Mouse (Mus musculus) megakaryocyte, adult 5-6 weeks (primary cell): ENCODE measurements around the gene Gak. TPM values are rescaled to one million over a fixed set of nuclear protein-coding genes. Genes with fewer than 3 reads are reported as not detected.
A peak's percentile ranks its signal among the peaks of the same experiment; 100 is the strongest.

Experiments used
- ATAC-seq: 2 replicates; pipeline ENCODE4 v1.8.0; 2016; ENCODE audit warnings: mild to moderate bottlenecking, inconsistent platforms; ENCODE audit not compliant: poor library complexity, severe bottlenecking
- total RNA-seq, 2 experiments: library from RNA; stranded (forward) in 1 of 2; stranded (reverse) in 1 of 2; fragments of 153-499, 151-499 nt in 1 of 2; fragments of 221-1000, 200-1000 nt in 1 of 2; gene quantifications; 2 replicates each; pipeline versions ENCODE4 v1.2.3 to v1.2.4; 2015 to 2017

Gak gene
- total RNA-seq (2015) = 78.9 and 80.8 TPM in 2 replicates
- 110 and 120 TPM in 2 replicates for total RNA-seq (2017)

DNA sequence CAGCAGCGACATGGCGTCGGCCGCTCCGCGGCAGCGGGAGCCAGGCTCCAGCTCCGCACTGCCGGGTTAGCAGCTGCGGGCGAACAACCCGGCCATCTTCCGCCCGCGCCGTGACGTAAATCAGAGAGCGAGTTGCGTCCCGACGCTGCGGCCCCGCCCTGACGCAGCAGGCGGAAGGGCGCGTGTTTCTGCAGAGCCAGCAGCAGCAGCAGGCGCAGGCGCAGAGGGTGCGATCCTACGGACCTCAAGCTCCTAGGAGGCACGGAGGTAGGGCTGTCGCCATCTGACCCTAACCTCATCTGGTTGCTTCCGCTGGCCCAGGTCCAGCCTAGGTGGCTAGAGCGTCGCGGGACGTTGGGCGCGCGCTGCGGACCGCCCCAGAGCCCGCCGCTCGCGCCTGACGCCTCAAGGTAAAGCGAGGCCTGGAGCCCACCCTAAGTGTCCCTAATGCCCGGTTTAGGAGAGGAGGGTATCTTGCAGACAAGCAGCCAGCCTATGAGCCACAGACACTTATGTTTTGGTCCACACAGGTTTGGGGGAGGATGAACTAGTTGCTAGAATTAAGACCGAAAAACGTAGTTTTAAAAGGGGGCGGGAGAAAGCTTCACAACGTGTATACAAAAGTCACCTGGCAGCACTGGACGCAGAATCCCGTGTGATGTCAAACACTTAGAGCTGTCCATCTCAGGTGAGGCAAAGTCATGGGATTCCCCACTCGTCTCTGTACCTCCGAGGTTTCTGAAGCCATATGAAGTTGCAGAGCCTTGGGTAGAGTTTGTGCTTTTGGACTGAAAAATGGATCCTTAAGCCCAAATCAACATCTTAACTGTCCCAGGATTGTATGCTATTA lies at the start of gene Gak, which contains the start of gene Tmem175:
Gene Gak (minus strand): TSS at position 122 of the 850 bp plus-strand sequence.
Gene Tmem175 (plus strand): TSS at position 137 of the 850 bp plus-strand sequence.
- peak; percentile 93 for ATAC-seq

DNA sequence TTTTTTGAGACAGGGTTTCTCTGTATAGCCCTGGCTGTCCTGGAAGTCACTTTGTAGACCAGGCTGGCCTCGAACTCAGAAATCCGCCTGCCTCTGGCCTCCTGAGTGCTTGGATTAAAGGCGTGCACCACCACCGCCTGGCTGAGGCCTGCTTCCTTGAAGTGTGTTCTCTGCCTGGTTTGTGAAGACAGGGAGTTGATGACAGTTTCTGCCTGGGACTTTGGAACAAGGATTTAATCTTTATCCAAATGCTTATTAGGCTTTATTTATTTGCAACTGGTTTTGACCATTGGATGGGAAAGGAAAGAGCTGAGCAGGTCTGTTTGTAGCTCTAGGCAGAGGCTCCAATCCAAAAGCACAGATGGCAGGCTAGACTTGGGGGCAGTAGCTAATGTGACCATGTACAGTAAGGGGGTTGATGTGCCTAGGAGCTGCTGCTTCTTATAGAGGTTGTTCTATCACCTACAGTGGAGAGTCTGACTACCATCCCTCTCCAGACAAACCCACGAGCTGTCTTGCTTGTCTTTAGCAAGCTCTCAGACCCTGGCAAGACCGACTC lies 48.8 kb upstream of the Gak start:
- no peak for ATAC-seq

DNA sequence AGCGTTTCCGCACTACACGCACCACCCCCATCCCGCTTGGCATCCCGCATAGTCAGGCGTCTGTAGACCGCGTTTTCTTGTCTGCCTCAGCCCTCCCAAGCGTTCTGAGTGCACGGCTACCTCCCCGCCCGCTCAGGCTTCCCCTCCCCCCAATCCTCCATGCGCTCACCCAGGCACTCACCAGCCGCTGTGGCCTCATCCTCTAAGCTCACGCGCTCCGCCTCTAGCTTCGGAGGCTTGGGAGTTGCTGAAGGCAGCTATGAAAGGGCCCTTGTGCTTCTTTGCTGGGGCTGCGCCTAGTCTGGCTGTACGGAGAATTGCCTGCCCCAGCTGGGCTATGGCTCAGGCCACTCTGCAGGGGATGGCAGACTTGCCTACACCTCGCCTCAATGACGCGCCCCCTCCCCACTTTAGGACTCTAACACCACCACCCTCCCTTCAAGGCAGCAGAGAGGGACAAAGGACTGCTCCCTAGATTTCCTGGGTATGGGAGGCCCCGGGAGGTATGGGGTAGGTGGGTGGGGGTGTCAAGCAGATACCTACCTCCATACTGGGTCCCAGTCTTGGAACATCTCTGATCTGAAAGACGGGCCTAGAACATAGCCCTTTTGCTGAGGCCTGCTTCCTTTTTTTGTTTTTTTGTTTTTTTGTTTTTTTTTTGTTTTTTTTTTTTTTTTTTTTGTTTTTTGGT lies 48.2 kb upstream of the Gak start:
- no peak for ATAC-seq

DNA sequence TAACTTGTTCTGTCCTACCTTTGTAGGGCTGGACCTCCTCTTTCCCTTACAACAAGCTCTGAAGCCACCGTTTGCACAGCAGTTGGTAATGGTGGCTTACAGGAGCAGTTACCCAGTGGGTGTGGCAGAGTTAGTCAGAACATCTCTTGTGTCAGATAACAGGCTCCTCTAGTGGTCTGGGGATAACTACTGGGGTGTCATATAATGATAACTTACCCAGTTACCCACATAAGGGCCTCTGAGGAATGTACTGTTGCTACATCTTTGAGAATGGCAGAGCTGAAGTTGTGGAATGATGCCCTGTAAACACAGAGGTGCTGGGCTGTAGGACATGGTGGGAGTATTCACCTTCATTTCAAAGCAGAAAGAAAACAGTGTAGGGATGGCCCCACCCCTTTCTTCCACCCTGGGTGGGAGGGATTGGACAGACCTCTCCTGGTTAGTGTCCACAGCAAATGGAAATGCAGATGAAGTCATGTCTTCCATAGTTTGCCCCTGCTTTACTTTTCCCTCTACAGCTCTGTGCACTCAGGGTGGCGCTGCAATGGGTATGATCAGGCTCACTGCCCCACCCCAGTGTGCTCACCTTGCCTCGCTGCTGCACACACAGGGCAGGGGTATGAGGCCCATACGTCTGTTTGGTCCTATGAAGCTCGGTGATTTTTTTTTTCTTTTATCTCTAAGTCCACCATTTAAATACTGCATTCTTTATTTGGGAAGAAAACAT lies 47.4 kb upstream of the Gak start:
- no peak for ATAC-seq

DNA sequence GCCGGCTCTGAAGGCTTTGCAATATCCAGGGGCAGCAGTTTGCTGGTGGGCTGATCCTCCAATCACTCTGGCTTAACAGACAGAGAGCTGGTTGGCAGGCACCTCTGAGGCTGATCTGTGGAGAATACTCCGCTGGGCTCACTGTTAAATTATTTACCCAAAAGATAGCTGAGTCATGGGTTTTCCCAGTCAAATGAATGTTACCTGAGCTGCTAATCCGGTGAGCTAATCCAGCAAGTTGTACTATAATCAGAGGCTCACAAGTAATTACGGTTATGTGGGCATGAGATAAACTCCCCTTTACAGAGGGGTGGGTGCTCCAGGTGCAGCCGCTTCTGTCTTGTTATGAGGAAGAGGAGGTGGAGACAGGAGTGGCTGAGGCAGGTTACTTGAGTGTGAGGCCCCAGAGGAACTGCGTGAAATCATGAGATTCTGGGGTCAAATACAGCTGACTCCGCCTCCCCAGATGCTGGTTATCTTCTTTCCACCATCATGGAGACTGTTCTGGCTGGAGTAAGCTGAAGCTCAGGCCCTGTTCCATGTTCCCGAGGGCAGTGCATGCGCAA lies 45.8 kb upstream of the Gak start, which contains the start of gene Slc26a1:
Gene Slc26a1 (minus strand): TSS at position 319 of the 566 bp plus-strand sequence.
- no peak for ATAC-seq

DNA sequence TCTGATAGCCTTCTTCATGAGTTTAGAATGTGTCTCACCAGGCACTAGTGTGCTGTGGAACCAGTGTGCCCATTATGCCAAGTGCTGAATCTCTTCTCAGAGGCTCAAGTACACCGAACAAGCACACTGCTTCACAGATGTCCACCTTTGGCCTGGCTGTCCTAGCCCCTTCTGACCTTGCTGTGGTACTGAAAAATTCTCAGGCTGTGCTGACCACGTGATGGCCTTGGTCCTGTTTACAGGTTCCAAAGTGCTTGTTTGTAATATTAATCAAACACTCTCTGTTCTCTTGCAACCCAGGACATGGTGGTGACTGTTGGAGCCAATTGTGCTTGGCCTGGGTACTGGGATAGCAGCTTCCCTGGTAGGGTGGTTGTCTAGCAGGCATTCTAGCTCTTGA lies 45.1 kb upstream of the Gak start:
- no peak for ATAC-seq

DNA sequence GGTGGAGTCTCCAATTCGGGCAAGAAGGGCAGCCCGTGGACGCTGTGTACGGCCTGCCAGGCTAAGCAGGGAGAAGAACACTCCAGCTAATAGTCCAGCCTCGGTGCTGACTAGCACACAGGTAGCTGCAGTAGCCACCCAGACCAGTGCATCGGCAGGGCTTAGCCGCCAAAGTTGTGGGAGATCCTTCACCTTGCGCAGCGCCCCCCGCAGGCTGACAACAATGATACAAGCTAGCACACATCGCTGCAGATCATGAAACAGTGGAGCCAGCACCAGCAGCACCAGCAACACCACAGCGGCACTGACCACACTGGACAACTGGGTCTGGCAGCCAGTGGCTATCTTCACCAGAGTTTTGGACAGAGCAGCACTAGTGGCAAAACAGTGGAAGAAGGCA lies 42.2 kb upstream of the Gak start:
- ATAC-seq = no peak

DNA sequence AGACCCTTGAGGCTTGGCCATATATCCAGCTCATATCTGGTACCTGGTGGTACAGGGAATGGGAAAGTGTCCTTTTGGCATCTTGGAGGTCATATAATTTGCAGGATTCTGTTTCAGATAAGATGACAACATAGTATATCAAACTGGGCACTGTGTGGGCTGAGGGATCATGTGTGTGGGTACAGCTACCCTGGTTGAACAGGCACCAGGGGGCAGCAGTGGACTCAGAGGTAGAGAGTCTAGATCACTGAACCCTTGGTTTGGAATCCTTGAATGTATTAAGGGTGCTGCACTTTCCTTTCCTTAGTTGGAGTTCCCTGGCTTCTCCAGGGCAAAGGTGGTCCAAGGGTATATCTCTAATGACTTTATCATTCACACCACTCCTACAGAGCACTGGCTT lies 41.2 kb upstream of the Gak start:
- ATAC-seq = peak; percentile 33; the same call in 1 of the 2 replicates

DNA sequence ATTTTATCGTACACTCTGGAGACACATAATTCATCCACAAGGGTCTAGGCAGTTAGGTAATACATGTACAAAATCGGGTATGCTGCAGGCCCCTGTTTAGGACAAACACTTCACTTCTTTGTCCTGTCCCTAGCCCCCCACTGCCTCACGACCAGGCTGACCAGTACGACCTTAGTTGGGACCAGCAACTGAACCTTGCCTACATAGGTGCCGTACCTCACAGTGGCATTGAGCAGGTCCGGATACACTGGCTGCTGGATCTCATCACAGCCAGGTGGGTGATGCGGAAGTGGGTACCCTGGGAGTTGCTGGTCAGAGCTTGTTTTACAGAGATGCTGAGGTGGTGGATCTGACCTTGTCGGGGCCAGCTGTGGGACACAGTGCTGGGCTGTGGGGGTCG lies 40.4 kb upstream of the Gak start:
- no peak for ATAC-seq

DNA sequence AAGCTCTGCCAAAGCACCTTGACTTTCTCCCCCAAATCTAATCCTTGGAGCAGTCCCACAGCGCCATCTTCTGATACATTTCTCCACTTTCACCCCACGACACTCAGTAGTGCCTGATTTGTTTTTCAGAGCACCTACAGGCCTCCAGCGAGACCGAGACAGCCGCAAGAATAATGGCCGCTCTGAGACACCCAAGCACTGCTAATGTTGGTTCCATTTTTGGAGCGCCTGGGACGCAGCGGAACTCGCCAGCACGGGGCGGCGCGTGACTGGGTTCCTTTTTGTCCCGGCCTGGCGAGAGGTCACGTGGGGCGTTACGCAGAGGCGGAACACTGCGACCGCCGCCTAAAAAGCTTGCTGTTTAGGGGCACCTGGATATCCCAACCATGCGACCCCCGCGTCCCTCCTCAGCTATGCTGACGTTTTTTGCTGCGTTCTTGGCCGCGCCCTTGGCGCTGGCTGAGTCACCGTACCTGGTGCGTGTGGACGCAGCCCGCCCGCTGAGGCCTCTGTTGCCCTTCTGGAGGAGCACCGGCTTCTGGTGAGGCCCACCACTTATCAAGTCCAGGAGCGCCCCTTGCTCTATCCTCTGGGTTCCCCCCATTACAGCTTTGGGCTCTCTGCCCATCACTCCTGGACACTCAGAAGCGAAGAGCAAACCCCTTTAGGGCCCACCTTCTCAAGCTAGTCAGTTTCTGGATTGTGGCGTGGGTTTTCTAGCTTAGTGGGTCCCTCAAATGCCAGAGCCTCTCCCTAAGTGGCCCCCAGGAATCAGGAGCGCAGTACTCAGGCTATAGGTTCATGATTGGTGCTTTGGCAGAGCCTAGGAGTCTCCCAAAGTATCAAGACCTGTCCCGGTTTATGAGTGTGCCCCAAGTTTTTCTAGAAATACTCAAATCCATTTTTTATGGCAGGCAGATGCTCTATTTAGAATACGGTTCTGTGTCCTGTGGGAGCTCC lies 39.7 kb upstream of the Gak start, which contains the start of gene Dgkq:
Gene Dgkq (minus strand): TSS at position 696 of the 960 bp plus-strand sequence.
- peak; percentile 87 for ATAC-seq

DNA sequence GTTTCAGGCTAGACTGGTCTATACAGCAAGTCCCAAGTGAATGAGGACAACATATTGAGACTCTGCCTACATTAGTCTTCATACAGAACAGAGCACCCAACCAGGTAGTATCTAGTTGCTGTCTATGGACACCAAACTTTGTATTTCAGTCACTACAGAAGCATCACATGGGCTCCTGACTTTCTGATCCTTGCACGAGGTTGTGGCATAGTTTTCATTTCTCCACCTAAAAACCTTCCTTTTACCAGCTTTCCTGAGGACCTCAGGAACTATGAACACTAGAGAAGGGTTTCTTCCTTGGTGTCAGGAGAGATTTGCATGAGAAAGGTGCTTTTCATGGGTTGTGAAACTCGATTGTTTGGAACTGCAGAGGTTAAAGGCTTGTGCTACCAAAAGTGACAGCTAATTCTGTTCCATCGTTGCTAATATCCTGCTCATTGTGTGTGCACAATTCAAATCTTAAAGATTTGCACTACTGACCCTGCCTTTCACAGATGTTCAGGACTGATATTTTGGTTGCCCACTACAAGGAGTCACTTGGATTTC lies 38.9 kb upstream of the Gak start:
- 0 out of 2 replicates have a peak, but pooled peaks have one; percentile 1 for ATAC-seq

DNA sequence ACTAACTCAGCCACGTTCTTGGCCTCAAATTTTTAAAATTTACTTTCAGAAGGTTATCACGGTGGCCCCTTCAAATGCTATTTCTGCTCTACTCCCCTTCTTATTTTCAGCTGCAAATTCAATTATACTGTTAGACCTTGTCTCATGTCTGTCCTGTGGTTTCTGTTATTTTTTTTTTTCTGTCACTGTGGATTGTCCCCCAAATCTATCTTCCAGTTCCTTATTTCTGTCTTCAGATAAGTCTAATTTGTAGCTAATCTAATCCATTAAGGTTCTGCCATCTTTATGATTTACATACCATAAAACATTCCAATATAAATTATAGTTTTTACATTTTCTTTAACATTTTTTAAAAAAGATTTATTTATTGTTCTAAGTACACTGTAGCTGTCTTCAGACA lies 37.8 kb upstream of the Gak start:
- no peak for ATAC-seq

DNA sequence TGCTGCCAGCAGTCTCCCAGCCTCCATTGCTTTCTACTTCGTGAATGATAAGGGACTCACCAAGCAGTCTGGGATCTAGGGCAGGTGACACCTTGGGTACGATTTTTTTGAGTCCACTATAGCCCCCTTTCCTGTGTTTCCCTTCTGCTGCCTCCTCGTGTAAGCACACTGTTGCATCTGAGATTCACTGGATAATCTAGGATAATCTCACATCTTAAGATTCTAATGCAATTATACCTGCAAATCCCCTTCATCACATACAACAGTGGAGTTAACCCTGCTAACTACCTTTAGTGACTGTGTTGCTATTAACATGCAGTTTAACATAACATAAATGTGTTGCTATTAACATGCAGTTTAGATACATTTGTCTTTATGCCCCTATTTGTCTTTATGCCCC lies 35.5 kb upstream of the Gak start:
- no peak for ATAC-seq

DNA sequence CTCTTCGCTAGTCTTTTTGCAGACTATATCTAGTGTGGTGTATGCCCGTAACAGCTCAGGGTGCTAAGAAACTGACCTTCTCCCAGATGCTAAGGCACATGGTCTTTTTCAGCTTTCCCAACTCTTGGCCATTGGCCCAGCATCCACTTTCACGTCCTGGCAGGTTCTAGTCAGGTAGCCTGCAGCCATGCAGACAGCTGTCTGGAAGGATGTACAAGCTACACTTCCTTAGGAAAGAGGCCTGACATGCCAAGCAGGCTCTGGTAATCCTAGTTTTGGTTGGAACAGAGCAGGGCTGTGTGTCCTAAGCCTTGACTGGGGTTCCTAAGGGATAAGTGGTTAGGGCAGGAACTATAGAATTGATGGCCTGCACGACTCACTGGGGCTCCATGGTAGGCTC lies 33.2 kb upstream of the Gak start:
- no peak for ATAC-seq

DNA sequence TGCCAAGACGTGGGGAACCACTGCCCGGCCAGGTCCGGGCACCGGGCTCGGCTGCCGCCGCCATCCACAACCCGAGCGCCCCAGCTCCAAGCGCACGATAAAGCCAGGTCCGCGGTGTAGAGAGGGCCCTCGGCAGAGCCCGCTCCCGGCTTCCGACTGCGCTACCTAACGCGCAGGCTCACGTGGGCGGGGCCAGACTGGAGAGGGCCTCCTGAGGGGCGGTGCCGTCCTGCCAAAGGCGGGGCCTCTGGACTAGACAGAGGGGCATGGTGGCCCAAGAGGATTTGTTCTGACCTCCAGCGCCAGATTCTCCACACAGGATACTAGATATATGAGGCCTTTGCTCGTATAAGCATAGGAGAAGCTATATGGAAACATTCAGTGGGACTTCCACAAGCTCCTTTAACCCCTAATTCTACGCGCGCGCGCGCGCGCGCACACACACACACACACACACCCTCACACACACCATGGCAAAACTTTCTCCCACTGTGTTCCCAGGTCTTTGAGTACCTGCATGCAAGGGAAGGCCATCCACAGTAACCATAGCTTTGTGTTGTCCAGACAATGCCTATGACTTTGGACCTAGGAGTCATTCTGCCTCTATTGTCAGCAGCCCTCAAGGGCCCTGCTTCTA lies 31.2 kb upstream of the Gak start:
- ATAC-seq = peak; percentile 97

DNA sequence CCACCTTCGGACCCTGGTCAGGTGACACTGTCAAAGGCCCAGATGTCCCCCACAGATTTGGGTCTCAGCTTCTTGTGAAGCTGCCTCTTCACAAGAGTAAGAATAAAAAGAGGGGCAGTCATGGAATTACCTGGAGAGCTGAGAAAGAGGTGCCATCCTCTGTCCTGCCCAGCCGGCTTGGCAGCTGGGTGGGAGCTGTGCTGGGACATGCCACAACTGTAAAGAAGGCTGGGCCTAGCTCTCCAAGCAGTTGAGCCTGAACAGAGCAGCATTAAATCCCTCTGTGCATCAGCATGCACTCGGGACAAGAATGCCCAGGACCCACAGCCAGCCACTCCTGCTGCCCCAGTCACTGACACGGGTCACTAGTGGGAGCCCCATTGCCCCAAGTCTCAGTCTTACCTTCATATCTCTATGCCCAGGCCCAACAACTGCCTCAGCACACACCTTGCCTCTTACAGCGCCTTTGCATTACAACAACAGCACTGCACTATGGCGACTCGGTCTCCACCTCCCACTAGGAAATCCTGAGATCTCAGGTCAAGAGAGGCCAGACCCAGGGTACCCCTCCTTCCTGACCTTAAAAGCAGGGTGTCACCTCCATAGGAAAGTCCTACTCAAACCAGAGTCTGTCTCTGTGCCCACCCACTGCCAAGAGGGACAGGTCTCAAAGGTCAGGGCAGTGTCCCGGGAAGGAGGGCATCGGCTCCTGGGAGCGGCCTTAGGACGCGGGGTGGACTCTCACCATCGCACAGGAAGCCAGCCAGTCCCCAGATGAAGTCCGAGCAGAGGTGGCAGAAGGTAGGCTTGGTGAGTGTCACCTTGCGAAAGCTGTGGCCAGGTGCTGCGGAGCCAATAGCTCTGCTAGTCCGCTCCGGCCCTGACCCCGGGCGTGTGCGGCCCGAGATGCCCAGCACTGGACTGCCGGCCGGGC lies 30.4 kb upstream of the Gak start, which contains the start of gene Idua:
Gene Idua (plus strand): TSS at position 634 of the 934 bp plus-strand sequence.
- ATAC-seq = peak; percentile 37

DNA sequence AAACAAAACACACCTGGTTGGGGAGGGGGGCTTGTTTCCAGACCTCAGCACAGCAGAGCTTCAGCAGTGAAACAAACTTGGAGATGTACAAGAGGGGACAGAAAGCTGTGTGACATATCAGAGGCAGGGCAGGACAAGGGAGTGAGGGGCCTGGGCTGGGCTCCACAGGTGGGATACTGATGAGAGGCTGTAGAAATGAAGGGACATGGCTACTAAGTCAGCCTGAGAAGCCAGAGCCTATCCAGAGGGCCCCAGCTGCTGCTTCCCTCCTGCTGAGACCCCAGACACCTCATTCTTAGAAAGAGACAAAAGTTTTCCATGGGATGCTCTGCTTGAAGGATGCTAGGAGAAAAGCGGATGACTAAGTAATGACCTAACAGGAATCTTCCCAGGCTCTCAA lies 29.1 kb upstream of the Gak start:
- no peak for ATAC-seq
